Mouse (Mus musculus) lung, postnatal 0 days (tissue): ENCODE data around the gene BC037034.

Source experiments
- CTCF ChIP-seq: IDR thresholded peaks from 2 replicates; pipeline ENCODE4 v1.5.1; 2016; ENCODE audit warnings: antibody characterized with exemption, mild to moderate bottlenecking
- EP300 ChIP-seq: IDR thresholded peaks from 2 replicates; pipeline ENCODE4 v1.6.1; 2016; ENCODE audit warnings: antibody characterized with exemption, mild to moderate bottlenecking, control low read depth

DNA sequence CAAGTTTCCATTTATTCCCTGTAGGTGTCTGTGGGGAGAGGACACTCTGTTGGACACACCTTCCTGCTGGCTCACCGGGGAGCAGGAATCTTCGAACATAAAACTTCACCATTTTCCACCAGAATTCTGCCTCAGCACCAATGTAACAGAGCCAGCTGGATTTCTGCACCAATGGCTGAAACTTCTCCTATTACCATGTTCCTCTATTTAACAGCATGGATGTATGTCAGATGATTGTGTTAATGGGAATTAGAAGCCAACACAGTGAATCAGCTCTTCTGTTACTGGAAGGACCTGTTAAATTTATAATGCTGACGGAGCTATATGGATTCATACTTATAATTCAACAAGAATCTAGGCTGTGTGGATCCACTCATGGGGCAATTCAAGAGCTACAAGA is 34.3 kb downstream of the BC037034 start:
- TF ChIP-seq CTCF: no peak
- TF ChIP-seq EP300: no peak
